Mouse (Mus musculus) lung, adult 2 months (tissue): ENCODE results near the gene Mdga1. TPM values are rescaled to one million over a fixed set of nuclear protein-coding genes. Genes with fewer than 3 reads are reported as not detected.
A peak's percentile ranks its signal among the peaks of the same experiment; 100 is the strongest.

Experiments
- DNase-seq: peaks from one replicate; pipeline ENCODE4 v3.0.0; 2022
- H3K4me1 ChIP-seq: fragments of 200-500 bp; 2 replicates; pipeline ENCODE4 v1.6.1; 2011; ENCODE audit warnings: low read length; ENCODE audit not compliant: control insufficient read depth, insufficient read depth
- H3K4me3 ChIP-seq: fragments of 200-500 bp; replicated peaks from 2 replicates; pipeline ENCODE3; 2011; ENCODE audit warnings: low read depth, mild to moderate bottlenecking, control low read depth, low read length; ENCODE audit errors: extremely low read depth
- CTCF ChIP-seq: fragments of 200-500 bp; IDR thresholded peaks from 2 replicates; pipeline ENCODE4 v1.5.1; 2011; ENCODE audit warnings: mild to moderate bottlenecking, low read length, control low read depth; ENCODE audit not compliant: insufficient read depth
- POLR2A ChIP-seq: fragments of 200-500 bp; IDR thresholded peaks from 2 replicates; pipeline ENCODE4 v1.6.1; 2011; ENCODE audit warnings: low read depth, mild to moderate bottlenecking, control low read depth, low read length, borderline replicate concordance; ENCODE audit errors: extremely low read depth
- whole genome bisulfite sequencing: fragments of 180-500 bp; shearing (Covaris S2); methylation state at CpG from one replicate; pipeline ENCODE4 v1.1.7; 2018; 5-methylcytosine and 5-hydroxymethylcytosine counted together
- polyA plus RNA-seq: library from polyadenylated mRNA; depleted of rRNA; stranded (reverse); fragments of >200 nt; gene quantifications from 2 replicates; pipeline ENCODE4 v1.2.3, GENCODE M21; 2012

The Mdga1 gene
- polyA plus RNA-seq, 1 experiment = 4.4 TPM

GRCm38 (mm10) chr17:29998566-29999295 is 28.8 kb upstream of the Mdga1 start:
- Histone ChIP-seq H3K4me3 (no peak overlapping the region), H3K4me1 (peaks cover 2% of the 10 kb centered on the region; the same call in 1 of the 2 replicates)
- no peak for DNase-seq
- 87% methylated on average over 24 of the region's 24 CpGs for WGBS
- TF ChIP-seq CTCF (no peak), POLR2A (no peak)

- no peak for DNase-seq
- no peaks in the 10 kb centered on the region; the same call in 1 of the 2 replicates for H3K4me1 ChIP-seq
- TF ChIP-seq CTCF (no peak), POLR2A (no peak)
- H3K4me3 ChIP-seq = no peak overlapping the region
- WGBS = 69% methylated on average over 7 of the region's 7 CpGs
Measured at GRCm38 (mm10) chr17:29997726-29998125, 27.8 kb upstream of the Mdga1 start.

- DNase-seq = no peak
- TF ChIP-seq CTCF (no peak), POLR2A (no peak)
- no peak overlapping the region for H3K4me3 ChIP-seq
- H3K4me1 ChIP-seq = no peaks in the 10 kb centered on the region; the same call in 1 of the 2 replicates
- 66% methylated on average over 5 of the region's 5 CpGs for WGBS
Measured at GRCm38 (mm10) chr17:29995986-29996385, 26.1 kb upstream of the Mdga1 start.

GRCm38 (mm10) chr17:29994459-29994858 is 24.6 kb upstream of the Mdga1 start:
- Histone ChIP-seq H3K4me1 (no peaks in the 10 kb centered on the region; the same call in 1 of the 2 replicates), H3K4me3 (no peak overlapping the region)
- DNase-seq = no peak
- 89% methylated on average over 4 of the region's 4 CpGs for WGBS
- TF ChIP-seq CTCF (no peak), POLR2A (no peak)

GRCm38 (mm10) chr17:29994011-29994410 is 24.1 kb upstream of the Mdga1 start:
- no peak for DNase-seq
- TF ChIP-seq POLR2A = no peak
- no peak for TF ChIP-seq CTCF
- 60% methylated on average over 3 of the region's 3 CpGs for WGBS
- H3K4me3 ChIP-seq = no peak overlapping the region
- H3K4me1 ChIP-seq = no peaks in the 10 kb centered on the region; the same call in 1 of the 2 replicates

- no peaks in the 10 kb centered on the region; the same call in 1 of the 2 replicates for H3K4me1 ChIP-seq
- no peak for DNase-seq
- no peak overlapping the region for H3K4me3 ChIP-seq
- WGBS = 86% methylated on average over 8 of the region's 8 CpGs
- no peak for TF ChIP-seq CTCF
- TF ChIP-seq POLR2A = no peak
Measured at GRCm38 (mm10) chr17:29993488-29993887, 23.6 kb upstream of the Mdga1 start.

- no peak for DNase-seq
- no peak overlapping the region for H3K4me3 ChIP-seq
- no peaks in the 10 kb centered on the region; the same call in 1 of the 2 replicates for H3K4me1 ChIP-seq
- TF ChIP-seq POLR2A = no peak
- TF ChIP-seq CTCF = no peak
- WGBS = 71% methylated on average over 2 of the region's 2 CpGs
Measured at GRCm38 (mm10) chr17:29990845-29991244, 21.0 kb upstream of the Mdga1 start.

- 85% methylated on average over 3 of the region's 3 CpGs for WGBS
Measured at GRCm38 (mm10) chr17:29990136-29990535, 20.2 kb upstream of the Mdga1 start.

GRCm38 (mm10) chr17:29989653-29990052 is 19.8 kb upstream of the Mdga1 start:
- no peak overlapping the region for H3K4me3 ChIP-seq
- peaks cover 4% of the 10 kb centered on the region; the same call in 1 of the 2 replicates for H3K4me1 ChIP-seq
- DNase-seq = no peak
- 78% methylated on average over 5 of the region's 5 CpGs for WGBS
- TF ChIP-seq POLR2A = no peak
- no peak for TF ChIP-seq CTCF

More at GRCm38 (mm10) chr17:29990136-29990535, 20.2 kb upstream of the Mdga1 start:
- Histone ChIP-seq H3K4me3 (no peak overlapping the region), H3K4me1 (0 out of 2 replicates have a peak, but pooled peaks cover 2% of the 10 kb centered on the region)
- TF ChIP-seq CTCF (no peak), POLR2A (no peak)
- no peak for DNase-seq

- DNase-seq = no peak
- TF ChIP-seq CTCF (no peak), POLR2A (no peak)
- Histone ChIP-seq H3K4me3 (no peak overlapping the region), H3K4me1 (peaks cover 4% of the 10 kb centered on the region; the same call in 1 of the 2 replicates)
- WGBS = 23% methylated on average over 5 of the region's 5 CpGs
Measured at GRCm38 (mm10) chr17:29988141-29988540, 18.3 kb upstream of the Mdga1 start.

GRCm38 (mm10) chr17:29985534-29985933 is 15.6 kb upstream of the Mdga1 start:
- DNase-seq = peak; percentile 13
- WGBS = 13% methylated on average over 3 of the region's 3 CpGs
- Histone ChIP-seq H3K4me3 (no peak overlapping the region), H3K4me1 (peaks cover 4% of the 10 kb centered on the region; the same call in 1 of the 2 replicates)
- no peak for TF ChIP-seq CTCF
- TF ChIP-seq POLR2A = no peak
